In genomic region chr4:53513276-53514081, GRCm38 (mm10) we compare ENCODE assay signal across 8 mouse cellular contexts.
DNase-seq lines count a peak whose midpoint lies in the region; ATAC-seq lines count a peak whose summit lies in the region.

No protein-coding gene starts in this region.

- peaks cover 32% of the 10 kb centered on the region for H3K4me1 ChIP-seq in heart, embryonic 16.5 days (ENCODE audit: control insufficient read depth, insufficient read depth, low read length)

- intact Hi-C loops in heart, postnatal 36 days (cut with DNase I): no loop called here

- no peak for DNase-seq in heart, postnatal 36 days
- DNase-seq in cerebellum, postnatal 14 days: peak; percentile 55 to 68
- DNase-seq in kidney, adult 18-20 months: peak; percentile 24
- peak; percentile 45 for DNase-seq in thymus, postnatal 4 days
- no peak for DNase-seq in frontal cortex, adult 2 months (ENCODE audit: extremely low spot score in 1 of 2, low spot score in 1 of 2)
- DNase-seq in urinary bladder, adult 2 months (ENCODE audit: low spot score): no peak

- H3K9me3 ChIP-seq in heart, embryonic 16.5 days (replicated peaks; ENCODE audit: control insufficient read depth, low read length): no peaks in the 10 kb centered on the region

- H3K27me3 ChIP-seq in heart, embryonic 16.5 days (ENCODE audit: control insufficient read depth, insufficient read depth, low read length): no peaks in the 10 kb centered on the region

- H3K9ac ChIP-seq in heart, embryonic 16.5 days (ENCODE audit: low read length): no peak overlapping the region

- no peaks in the 10 kb centered on the region for H3K36me3 ChIP-seq in heart, embryonic 16.5 days (ENCODE audit: control insufficient read depth, insufficient read depth)

- peak overlapping the region; percentile 32 for H3K4me2 ChIP-seq in heart, embryonic 16.5 days (ENCODE audit: low read depth, low read length)

- H3K4me3 ChIP-seq in heart, embryonic 16.5 days (ENCODE audit: low read length): no peak overlapping the region

- peak overlapping the region; percentile 41; the same call in 1 of the 2 replicates for H3K27ac ChIP-seq in heart, embryonic 16.5 days (ENCODE audit: low read length)

- peak; percentile 57 for ATAC-seq in heart, embryonic 16.5 days (replicated peaks; ENCODE audit: extremely low read depth, insufficient read depth, low FRiP score)
- peak; percentile 43 for ATAC-seq in megakaryocyte progenitor cell, adult 5-6 weeks (replicated peaks; ENCODE audit: poor library complexity)

- 42% methylated on average over 11 of the region's 11 CpGs for WGBS in heart, embryonic 16.5 days

Comparison
In these comparisons a context has a peak if more than half of its experiments do, and no peak if none do; other contexts are left out.
1. DNase-seq: peak in cerebellum, postnatal 14 days (2 of 2), kidney, adult 18-20 months (single experiment) and thymus, postnatal 4 days (single experiment); none in heart, postnatal 36 days (0 of 2), frontal cortex, adult 2 months (0 of 2) and urinary bladder, adult 2 months (single experiment).